Mouse (Mus musculus) midbrain, postnatal 0 days (tissue): ENCODE measurements at regions not wholly inside any gene's neighbourhood (a gene's known extent, or its start where the extent isn't known, plus 50 kb on each side); places are given as distances from the start of the nearest gene placed in this dataset.

Experiments
- ATAC-seq: fragments of 200-750 bp; cut with Nextera tagmentation; 2 replicates; pipeline ENCODE4 v1.8.0; 2017; ENCODE audit warnings: moderate number of reproducible peaks, mild to moderate bottlenecking, moderate TSS enrichment, moderate library complexity; ENCODE audit not compliant: low FRiP score
- DNase-seq: peaks from one replicate; pipeline ENCODE4 v3.0.0-alpha.2; 2015; ENCODE audit warnings: low spot score
- H3K27ac ChIP-seq: fragments of 300-500 bp; sonication (generic); 2 replicates; pipeline ENCODE4 v1.5.1; 2014; ENCODE audit warnings: low read depth, mild to moderate bottlenecking, low read length, mixed read lengths
- H3K27me3 ChIP-seq: fragments of 300-500 bp; sonication (generic); 2 replicates; pipeline ENCODE4 v1.6.1; 2014; ENCODE audit warnings: low read length, control low read depth, mixed read lengths; ENCODE audit not compliant: insufficient read depth
- H3K36me3 ChIP-seq: fragments of 300-500 bp; sonication (generic); 2 replicates; pipeline ENCODE4 v1.6.1; 2014; ENCODE audit warnings: low read length, control low read depth, mixed read lengths; ENCODE audit not compliant: insufficient read depth
- H3K4me1 ChIP-seq: fragments of 300-500 bp; sonication (generic); 2 replicates; pipeline ENCODE4 v1.6.1; 2014; ENCODE audit warnings: mild to moderate bottlenecking, control low read depth, antibody characterized with exemption, low read length, mixed read lengths; ENCODE audit not compliant: insufficient read depth
- H3K4me2 ChIP-seq: fragments of 300-500 bp; sonication (generic); 2 replicates; pipeline ENCODE4 v1.6.1; 2014; ENCODE audit warnings: low read depth, mild to moderate bottlenecking, low read length, mixed read lengths; ENCODE audit not compliant: poor library complexity, severe bottlenecking
- H3K4me3 ChIP-seq: fragments of 300-500 bp; sonication (generic); 2 replicates; pipeline ENCODE4 v1.5.1; 2014; ENCODE audit warnings: low read depth, mild to moderate bottlenecking, low read length, moderate library complexity
- H3K9ac ChIP-seq: fragments of 300-500 bp; sonication (generic); replicated peaks from 2 replicates; pipeline ENCODE4 v1.6.1; 2014; ENCODE audit warnings: mild to moderate bottlenecking, low read length, moderate library complexity, mixed read lengths; ENCODE audit not compliant: poor library complexity, severe bottlenecking
- H3K9me3 ChIP-seq: fragments of 300-500 bp; sonication (generic); 2 replicates; pipeline ENCODE4 v1.6.1; 2016; ENCODE audit warnings: low read length, control low read depth
- CTCF ChIP-seq: IDR thresholded peaks from 2 replicates; pipeline ENCODE4 v1.5.1; 2016; ENCODE audit warnings: antibody characterized with exemption, mild to moderate bottlenecking
- WGBS: fragments of 180-500 bp; shearing (Covaris S2); extraction: QIAGEN DNeasy Blood & Tissue Kit; methylation state at CpG from one replicate; pipeline ENCODE4 v1.1.7; 2014; 5-methylcytosine and 5-hydroxymethylcytosine counted together

- ATAC-seq = no peak
- Histone ChIP-seq H3K36me3 (no peaks in the 10 kb centered on the region), H3K4me3 (no peak overlapping the region), H3K27me3 (no peaks in the 10 kb centered on the region), H3K4me2 (no peak overlapping the region), H3K4me1 (no peaks in the 10 kb centered on the region), H3K9ac (no peak overlapping the region), H3K9me3 (no peaks in the 10 kb centered on the region), H3K27ac (no peak overlapping the region)
- DNase-seq = no peak
- 87% methylated on average over 4 of the region's 4 CpGs for WGBS
- TF ChIP-seq CTCF = no peak
Observed at GRCm38 (mm10) chr3:143861866-143862265, 343.2 kb downstream of the Lmo4 start.

GRCm38 (mm10) chr3:143835611-143836240, 369.3 kb downstream of the Lmo4 start:
- ATAC-seq = no peak
- H3K4me1 ChIP-seq = no peaks in the 10 kb centered on the region
- WGBS = 83% methylated on average over 7 of the region's 7 CpGs
- H3K27me3 ChIP-seq = no peaks in the 10 kb centered on the region
- H3K9ac ChIP-seq = no peak overlapping the region
- H3K27ac ChIP-seq = no peak overlapping the region
- H3K9me3 ChIP-seq = no peaks in the 10 kb centered on the region
- DNase-seq = no peak
- no peak overlapping the region for H3K4me3 ChIP-seq
- no peak for TF ChIP-seq CTCF
- no peak overlapping the region for H3K4me2 ChIP-seq
- no peaks in the 10 kb centered on the region for H3K36me3 ChIP-seq

GRCm38 (mm10) chr3:143834725-143835124, 370.3 kb downstream of the Lmo4 start:
- Histone ChIP-seq H3K27ac (no peak overlapping the region), H3K4me2 (no peak overlapping the region), H3K36me3 (no peaks in the 10 kb centered on the region), H3K4me3 (no peak overlapping the region), H3K4me1 (no peaks in the 10 kb centered on the region), H3K9ac (no peak overlapping the region), H3K27me3 (no peaks in the 10 kb centered on the region), H3K9me3 (no peaks in the 10 kb centered on the region)
- ATAC-seq = no peak
- 92% methylated on average over 2 of the region's 2 CpGs for WGBS
- TF ChIP-seq CTCF = no peak
- no peak for DNase-seq

GRCm38 (mm10) chr3:143823395-143823777, 381.6 kb downstream of the Lmo4 start:
- no peak overlapping the region for H3K9ac ChIP-seq
- H3K27ac ChIP-seq = no peak overlapping the region
- TF ChIP-seq CTCF = no peak
- ATAC-seq (no peak), DNase-seq (no peak)
- 44% methylated on average over 1 of the region's 1 CpGs for WGBS
- no peaks in the 10 kb centered on the region for H3K4me1 ChIP-seq
- H3K4me2 ChIP-seq = no peak overlapping the region
- no peaks in the 10 kb centered on the region for H3K36me3 ChIP-seq
- H3K4me3 ChIP-seq = no peak overlapping the region
- no peaks in the 10 kb centered on the region for H3K27me3 ChIP-seq
- no peaks in the 10 kb centered on the region for H3K9me3 ChIP-seq

- Histone ChIP-seq H3K9ac (no peak overlapping the region), H3K36me3 (no peaks in the 10 kb centered on the region), H3K4me2 (no peak overlapping the region), H3K4me1 (no peaks in the 10 kb centered on the region), H3K9me3 (no peaks in the 10 kb centered on the region), H3K27ac (no peak overlapping the region), H3K4me3 (no peak overlapping the region), H3K27me3 (no peaks in the 10 kb centered on the region)
- 70% methylated on average over 8 of the region's 8 CpGs for WGBS
- DNase-seq = no peak
- TF ChIP-seq CTCF = no peak
- no peak for ATAC-seq
Observed at GRCm38 (mm10) chr3:143822564-143823394, 382.2 kb downstream of the Lmo4 start.

- Histone ChIP-seq H3K9ac (no peak overlapping the region), H3K4me1 (no peaks in the 10 kb centered on the region), H3K9me3 (no peaks in the 10 kb centered on the region), H3K4me2 (no peak overlapping the region), H3K27me3 (no peaks in the 10 kb centered on the region), H3K36me3 (no peaks in the 10 kb centered on the region), H3K27ac (no peak overlapping the region), H3K4me3 (no peak overlapping the region)
- ATAC-seq = no peak
- no peak for DNase-seq
- no peak for TF ChIP-seq CTCF
- WGBS = 95% methylated on average over 8 of the region's 8 CpGs
Observed at GRCm38 (mm10) chr3:143807544-143807943, 397.5 kb downstream of the Lmo4 start.
